Mouse (Mus musculus) MEL-GATA-1-ER (cell line): ENCODE results near the gene Hist1h2be.
"Not testable (repeated sequence)": the region's sequence is repeated elsewhere in the genome, so short reads cannot be mapped to it uniquely, and the experiment has no call there.

Experiments used
- DNase-seq: peaks from one replicate; pipeline ENCODE4 v3.0.0-alpha.2; 2012; ENCODE audit warnings: low read depth; ENCODE audit errors: extremely low read depth

Gene Hist1h2be

DNA sequence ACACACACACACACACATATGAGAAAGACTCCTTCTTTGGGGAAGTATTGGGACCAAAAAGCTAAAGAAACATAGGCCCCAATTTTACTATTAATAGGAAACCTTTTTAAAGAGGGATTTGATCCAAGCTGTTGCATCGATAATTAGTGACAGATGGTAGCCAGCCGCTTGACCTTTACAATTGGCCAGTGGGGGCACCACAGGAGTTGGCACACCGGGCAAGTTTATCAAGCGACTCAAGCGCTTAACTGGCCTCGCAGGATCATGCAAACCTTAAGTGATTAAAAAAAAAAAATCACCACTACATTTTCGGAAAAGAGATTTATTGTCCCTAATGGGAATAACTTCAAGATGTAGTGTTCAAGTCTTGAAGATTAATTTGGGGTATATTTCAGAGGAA lies 28.3 kb downstream of the Hist1h2be start:
- no peak for DNase-seq

DNA sequence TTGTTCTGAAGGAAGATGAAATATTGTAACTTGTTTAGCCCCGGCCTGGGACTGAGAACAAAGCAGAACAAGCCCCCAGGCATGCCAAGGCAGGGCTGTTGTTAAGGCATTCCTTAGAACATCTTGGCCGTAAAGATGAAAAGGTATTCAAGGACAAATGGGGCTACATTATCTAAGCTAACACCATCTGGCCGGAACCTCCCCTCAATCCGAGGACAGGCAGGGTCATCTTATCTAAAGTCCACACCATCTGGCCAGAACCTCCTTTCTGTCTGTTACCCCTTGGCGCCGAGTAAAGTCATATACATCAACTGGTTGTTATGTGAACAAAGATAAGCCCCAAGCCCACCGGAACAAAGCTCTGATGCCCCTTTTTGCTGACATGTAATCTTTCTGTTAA lies 29.0 kb downstream of the Hist1h2be start:
- DNase-seq, result not testable (repeated sequence)

DNA sequence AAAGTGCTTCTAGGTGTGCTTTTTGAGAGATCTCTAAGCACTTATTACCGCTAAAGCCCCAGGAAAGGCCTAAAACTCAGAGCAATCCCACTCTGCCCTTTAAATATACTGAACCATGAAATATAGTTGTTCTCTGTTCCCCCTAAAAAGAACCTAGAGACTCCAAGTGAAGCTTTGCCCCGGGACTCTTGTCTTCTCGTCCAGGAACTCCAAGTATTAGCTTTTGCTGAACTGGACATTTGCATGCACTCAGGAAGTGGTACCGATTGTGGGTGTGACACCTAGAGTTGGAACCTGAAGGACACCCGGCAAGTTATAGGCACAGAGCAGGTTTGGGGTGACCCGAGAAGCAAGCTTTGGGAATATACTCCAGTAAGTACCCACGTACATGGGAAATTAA lies 29.7 kb downstream of the Hist1h2be start:
- DNase-seq, result no peak

DNA sequence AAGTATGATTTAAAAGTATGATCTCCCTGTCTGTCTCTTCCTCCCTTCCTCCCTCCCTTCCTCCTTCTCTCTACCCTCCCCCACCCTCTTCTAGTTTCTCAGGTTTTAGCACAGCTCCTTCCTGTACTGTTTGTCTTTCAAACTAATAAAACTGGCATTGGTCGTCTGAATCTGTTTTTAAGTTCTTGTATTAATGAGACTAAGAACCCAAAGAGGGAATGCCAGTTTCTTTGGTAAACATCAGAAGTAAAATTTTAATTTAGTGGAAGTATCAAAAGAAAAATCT lies 34.0 kb downstream of the Hist1h2be start:
- DNase-seq, result no peak

DNA sequence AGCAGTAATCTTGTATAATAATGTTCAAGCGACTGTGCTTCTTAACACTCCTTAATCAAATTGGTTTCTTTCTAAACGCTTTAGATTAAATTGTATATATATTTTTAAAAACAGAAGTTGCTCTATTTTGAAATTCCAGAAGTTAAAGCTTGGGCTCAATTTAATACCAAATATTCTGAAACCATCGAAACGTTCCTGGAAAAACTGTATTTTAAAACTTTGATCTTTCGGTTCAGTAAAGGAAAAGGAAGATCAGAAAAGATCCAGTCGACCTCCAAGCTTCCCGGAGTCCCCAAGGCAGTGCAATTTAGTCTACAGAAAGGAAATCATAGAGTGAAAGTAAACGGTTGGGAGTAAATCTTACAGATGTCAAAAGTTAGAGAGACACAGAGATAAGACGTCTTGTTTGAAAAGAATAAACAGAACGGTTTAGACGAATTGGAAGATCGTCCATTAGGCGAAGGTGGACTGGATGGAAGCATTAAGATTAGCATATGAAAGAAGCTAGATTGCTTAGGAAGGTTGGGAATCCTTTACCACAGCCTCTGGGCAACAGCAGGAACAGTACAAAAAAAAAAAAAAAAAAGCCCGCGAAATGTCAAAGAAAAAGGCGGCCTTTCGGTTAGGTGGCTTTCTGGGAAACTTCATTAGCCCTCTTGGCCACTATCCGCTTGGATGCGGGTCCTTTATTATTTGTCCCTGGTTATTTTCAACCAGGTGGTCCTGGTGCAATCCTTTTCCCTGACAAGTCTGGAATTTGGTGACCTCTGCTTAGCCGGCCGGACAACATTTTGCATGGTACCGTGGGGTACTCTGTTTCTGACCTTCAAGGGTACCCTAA lies 34.6 kb downstream of the Hist1h2be start:
- no peak for DNase-seq

DNA sequence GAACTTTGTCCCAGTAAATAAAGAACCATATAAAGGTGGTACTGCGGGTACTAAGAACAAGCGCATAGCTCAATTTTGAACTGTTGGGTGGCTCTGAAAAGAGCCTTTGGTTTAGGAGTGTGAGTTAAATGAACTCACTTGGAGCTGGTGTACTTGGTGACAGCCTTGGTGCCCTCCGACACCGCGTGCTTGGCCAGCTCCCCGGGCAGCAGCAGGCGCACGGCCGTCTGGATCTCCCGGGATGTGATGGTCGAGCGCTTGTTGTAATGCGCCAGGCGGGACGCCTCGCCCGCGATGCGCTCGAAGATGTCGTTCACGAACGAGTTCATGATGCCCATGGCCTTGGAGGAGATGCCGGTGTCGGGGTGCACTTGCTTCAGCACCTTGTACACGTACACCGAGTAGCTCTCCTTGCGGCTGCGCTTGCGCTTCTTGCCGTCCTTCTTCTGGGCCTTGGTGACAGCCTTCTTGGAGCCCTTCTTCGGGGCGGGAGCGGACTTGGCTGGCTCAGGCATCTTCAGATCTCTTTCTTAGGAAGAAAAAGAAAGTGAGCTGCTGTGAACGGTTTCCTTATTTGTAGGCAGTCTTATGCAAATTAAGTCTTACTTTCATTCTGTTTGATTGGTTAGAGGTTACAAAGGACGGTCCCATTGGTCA lies 35.4 kb downstream of the Hist1h2be start:
- peak; percentile 96 for DNase-seq

DNA sequence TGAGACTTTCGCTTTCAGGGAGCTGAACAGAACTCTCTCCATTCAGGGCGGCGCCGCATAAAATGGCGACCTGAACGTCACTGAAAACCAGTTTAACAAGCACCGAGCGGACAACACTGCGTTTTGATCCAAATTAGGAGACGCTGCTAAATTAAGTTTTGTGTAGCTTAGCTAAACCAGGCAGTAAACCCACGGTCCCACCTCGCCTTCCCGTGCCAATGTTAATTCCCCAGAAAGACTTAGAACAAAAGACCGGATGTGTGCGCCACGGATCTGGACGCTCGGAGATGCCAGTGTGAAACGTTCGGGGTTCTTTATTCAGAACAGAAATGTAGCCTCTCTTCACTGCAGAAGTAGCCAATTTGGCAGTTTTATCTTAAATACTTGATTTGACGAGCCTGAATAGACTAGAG lies 35.9 kb downstream of the Hist1h2be start:
- peak; percentile 61 for DNase-seq

DNA sequence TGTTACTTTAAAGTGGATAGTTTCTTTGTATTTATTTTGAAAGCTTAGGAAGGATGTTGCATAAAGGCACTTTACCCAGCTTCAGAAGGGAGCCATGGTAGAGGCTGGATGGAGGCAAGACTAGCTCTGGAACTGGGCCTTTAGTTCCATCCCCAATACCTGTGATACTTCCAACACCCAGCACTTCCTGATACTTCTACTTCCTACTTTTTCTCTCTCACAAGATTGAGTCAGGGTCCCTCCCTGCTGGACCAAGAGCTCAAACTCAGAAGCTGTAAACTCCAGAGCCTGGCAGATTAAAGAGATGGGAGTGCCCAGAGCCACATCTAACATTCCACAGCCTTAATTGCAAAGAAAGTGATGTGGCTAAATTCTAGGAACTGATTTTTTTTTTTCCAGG lies 36.6 kb downstream of the Hist1h2be start:
- DNase-seq, result no peak

DNA sequence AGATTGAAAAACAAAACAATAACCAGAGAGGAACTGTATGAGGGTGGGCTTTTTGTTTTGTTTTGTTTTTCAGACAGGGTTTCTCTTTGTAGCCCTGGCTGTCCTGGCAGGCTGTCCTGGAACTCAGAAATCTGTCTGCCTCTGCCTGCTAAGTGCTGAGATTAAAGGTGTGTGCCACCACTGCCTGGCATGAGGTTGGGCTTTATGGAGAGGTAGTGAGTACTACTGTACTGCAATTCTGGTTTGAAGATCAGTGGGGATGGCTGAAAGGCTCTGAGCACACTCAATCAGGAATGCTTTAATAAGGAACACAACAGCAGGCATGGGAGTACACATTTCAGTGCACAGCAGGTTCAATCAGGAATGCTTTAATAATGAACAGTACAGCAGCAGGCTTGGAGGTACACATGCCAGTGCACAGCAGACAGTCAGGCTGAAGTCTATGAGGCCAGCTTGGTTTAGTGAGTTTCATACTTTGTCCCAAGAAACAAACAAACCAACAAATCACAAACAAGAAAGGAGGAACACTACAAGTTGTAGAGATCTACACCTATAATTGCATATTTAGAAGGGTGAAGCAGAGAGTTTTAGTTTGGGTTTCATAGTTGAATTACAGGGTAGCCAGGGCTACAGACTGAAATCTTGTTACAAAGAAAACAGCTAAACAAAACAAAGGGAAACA lies 37.4 kb downstream of the Hist1h2be start:
- DNase-seq, result no peak

DNA sequence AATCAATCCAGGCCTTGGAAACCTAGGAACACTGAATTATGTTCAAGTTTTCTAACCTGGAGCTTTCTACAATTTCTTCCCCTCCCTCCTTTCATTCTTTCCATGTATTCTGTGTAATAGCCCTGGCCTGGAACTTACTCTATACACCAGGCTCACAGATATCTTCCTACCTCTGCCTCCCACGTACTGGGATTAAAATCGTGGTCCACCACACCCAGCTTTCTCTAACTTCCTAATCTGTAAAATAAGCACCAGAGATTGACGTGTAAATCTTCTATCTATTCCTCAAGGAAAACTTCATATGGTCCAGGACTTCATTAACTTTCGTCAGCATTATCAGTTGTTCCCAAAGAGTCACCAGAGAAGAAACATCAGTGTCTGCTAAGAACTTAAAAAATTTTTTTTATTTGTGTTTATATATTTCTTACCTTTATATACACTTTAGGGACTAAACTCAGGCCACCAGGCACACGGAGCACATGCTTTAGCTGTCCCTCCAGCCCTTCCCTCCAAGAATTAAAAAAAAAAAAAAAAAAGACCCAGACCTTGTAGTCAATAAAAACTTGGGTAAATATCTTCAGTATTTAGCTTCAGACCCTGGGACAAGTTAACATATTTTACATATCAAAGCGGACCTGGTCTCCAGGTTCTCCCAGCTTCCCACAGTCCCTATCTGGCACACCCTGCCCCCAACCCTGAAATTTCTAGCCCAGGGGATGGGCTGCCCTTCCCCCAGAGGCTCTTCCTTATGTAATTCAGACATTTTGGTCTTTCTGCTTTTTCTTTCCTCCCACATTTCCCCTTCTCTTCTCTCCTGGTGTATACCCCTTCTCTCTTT lies 38.5 kb downstream of the Hist1h2be start:
- DNase-seq, result no peak

DNA sequence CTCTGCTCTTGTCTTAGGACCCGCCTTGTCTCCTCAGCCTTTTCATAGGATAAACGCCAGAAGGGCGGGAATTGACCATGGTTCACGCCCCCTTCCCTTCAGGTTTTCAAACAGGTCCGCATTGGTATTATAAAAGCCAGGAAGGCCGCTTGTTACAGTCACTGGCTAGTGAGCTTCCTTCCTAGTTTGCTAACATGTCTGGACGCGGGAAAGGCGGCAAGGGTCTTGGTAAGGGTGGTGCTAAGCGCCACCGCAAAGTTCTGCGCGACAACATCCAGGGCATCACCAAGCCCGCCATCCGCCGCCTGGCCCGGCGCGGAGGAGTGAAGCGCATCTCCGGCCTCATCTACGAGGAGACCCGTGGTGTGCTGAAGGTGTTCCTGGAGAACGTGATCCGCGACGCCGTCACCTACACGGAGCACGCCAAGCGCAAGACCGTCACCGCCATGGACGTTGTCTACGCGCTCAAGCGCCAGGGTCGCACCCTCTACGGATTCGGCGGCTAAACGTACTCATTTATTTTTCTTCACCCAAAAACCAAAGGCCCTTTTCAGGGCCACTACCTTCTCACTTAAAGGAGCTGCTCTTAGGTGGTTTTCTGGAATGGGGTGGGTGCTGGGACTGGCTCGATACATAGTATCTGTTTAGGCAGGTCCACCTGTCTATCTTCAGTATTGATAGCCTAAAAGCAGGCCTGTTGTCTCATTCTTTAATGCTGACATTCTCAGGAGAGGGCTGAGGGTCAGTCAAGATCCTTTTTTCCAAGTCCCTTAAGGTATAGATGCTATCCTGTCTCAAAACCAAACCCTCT lies 39.3 kb downstream of the Hist1h2be start, which contains the start of gene Hist1h4d:
TSS of gene Hist1h4d (plus strand) at position 191 of the 811 bp plus-strand sequence.
- DNase-seq, result peak; percentile 95

DNA sequence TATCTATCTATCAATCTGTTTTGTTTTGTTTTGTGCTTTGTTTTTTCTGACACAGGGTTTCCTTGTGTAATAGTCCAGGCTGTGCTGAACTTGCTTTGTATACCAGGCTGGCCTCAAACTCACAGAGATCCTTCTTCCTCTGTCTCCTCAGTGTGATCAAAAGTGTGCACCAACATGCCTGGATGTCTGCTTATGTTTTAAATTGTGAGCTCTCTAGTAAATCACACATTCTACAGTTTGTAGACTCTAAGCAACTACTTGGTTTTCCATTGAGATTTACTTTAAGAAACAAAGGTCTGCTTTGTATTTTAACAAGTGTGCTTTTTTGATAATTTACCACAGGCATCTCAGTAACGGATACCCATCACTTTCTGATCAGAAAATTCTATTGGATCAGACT lies 43.1 kb downstream of the Hist1h2be start:
- DNase-seq, result no peak

DNA sequence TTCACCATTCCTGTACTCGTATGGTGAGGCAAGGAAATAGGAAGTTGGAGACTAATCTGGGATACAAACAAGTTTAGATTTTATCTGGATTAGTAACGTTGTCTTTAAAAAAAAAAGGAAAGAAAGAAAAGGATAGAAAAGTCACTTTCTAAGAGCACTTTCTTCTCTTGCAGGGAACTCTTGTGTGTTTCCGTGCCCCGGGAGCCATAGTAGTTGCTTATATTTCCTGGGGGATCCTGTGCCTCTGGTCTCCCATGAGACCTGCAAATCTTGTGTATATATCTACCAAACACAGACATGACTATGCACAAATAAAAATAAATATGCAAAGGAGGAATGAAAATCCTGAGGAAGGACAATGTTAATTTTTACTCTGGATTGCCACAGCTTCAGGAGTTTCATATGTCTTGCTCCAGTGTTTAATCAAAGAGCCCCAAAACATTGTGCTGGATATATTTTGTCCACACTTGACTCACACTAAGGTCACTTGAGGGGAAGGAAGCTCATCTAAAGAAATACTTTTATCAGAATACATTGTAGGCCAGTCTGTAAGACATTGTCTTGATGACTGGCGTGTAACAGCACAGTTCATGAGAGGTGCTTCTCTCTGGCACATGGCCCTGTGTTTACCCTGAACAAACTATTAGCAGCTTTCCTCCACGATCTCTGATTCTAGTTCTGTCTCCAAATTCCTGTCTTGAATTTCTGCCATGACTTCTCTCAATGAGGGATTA lies 43.9 kb downstream of the Hist1h2be start:
- no peak for DNase-seq

DNA sequence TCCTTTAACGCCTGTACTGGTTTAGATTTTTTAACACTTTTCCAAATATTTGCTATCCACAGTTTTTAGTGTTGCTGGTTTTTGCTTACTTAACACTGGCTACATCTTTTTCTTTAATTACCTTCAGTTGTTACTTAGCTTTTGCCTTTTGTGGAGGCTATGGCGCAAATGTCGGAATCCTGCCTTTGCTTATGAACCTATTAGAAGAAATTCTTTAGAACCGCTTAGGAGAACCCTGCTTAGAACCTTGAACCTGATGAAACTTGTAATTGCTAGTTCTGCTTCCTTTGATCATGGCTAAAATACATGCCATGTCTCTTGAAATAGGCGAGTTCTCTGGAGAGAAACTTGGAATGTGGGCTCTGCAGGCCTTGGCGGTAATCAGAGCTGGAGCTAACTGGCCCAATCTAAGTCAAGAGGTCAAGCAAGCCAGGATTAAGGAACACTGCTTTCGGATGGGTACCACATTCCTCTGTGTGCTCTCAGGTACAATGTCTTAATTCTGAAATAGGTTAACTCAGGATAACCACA lies 44.5 kb downstream of the Hist1h2be start:
- peak; percentile 58 for DNase-seq

DNA sequence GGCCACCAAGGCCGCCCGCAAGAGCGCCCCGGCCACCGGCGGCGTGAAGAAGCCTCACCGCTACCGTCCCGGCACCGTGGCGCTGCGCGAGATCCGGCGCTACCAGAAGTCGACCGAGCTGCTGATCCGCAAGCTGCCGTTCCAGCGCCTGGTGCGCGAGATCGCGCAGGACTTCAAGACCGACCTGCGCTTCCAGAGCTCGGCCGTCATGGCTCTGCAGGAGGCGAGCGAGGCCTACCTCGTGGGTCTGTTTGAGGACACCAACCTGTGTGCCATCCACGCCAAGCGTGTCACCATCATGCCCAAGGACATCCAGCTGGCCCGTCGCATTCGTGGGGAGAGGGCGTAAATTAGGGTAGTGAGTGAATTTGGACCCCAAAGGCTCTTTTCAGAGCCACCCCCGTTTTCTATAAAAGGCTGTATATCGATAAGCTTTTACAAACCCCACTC lies 45.0 kb downstream of the Hist1h2be start:
- not testable (repeated sequence) for DNase-seq

DNA sequence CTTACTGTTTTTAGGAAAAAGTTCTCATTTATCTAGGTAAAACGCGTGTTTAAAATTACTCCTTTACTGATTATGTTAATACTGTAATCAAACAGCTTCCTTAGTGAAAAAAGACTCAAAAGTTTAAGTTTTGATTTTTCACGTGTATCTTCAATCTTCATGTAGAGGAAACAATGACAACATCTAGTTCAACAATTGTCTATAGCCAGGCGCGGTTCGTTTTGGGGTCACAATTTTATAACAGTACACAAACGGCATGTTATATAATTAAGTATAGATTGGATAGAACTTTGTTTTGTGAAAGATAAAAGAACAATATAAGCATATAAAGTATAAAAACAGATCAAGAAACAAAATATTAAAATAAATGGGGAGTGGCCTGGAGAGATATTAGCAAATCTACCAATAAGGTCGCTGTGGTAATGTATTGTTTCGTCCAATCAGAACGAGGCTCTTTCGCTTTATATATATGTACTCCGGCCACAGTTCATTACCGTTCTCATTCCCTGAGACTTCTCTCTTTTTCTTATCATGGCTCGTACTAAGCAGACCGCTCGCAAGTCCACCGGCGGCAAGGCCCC lies 45.6 kb downstream of the Hist1h2be start, which contains the start of gene Hist1h3d:
TSS of gene Hist1h3d (plus strand) at position 493 of the 581 bp plus-strand sequence.
- peak; percentile 95 for DNase-seq

DNA sequence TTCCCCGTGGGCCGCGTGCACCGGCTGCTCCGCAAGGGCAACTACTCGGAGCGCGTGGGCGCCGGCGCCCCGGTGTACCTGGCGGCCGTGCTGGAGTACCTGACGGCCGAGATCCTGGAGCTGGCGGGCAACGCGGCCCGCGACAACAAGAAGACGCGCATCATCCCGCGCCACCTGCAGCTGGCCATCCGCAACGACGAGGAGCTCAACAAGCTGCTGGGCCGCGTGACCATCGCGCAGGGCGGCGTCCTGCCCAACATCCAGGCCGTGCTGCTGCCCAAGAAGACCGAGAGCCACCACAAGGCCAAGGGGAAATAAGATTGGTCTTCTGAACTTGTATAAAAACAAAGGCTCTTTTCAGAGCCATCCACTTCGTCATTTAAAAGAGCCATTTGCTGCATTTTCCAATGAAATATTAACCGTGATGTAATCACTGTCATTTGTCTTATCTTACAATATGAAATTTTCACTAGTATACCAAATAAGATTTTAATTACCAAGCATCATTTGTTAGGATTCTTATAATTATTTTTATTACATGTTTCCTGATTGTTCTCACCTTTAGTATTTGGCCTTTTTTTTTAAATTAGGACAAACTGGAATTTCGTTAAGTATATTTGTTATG lies 46.3 kb downstream of the Hist1h2be start:
- DNase-seq, result peak; percentile 56

DNA sequence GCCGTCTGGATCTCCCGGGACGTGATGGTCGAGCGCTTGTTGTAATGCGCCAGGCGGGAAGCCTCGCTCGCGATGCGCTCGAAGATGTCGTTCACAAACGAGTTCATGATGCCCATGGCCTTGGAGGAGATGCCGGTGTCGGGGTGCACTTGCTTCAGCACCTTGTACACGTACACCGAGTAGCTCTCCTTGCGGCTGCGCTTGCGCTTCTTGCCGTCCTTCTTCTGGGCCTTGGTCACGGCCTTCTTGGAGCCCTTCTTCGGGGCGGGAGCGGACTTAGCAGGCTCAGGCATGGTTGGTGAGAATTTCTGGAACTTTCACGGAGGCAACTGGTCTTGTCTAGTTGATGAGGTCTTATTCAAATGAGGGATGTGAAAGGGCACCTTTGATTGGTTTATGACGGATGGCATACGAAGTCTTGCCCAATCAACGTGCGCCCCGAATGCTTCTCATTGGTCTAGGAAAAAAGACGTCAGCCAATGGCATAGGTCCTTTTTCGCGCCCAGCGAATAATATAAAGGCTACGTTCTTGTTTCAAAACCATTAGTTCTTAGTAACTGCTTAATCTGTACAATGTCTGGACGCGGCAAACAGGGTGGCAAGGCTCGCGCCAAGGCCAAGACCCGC lies 46.9 kb downstream of the Hist1h2be start, which contains the start of the genes Hist1h2bf and Hist1h2ad:
TSS of gene Hist1h2bf (minus strand) at position 299 of the 627 bp plus-strand sequence.
TSS of gene Hist1h2ad (plus strand) at position 484 of the 627 bp plus-strand sequence.
- DNase-seq, result peak; percentile 99
